In genomic region chr13:11511540-11512177, GRCm38 (mm10) we compare ENCODE assay signal across 17 mouse cellular contexts.
"Had no signal": no experiment of that assay in that cellular context is flagged by ENCODE, and none has a peak within 500 bp of the region (broad histone marks: within the 10 kb centered on the region; RNA-seq: fewer than 3 reads in every experiment).

No protein-coding gene starts in this region.

- DNase-seq: lung, adult 2 months; lung, postnatal 14 days; lung, postnatal 36 days; right cerebral cortex, postnatal 14 days; thymus, adult 2 months; thymus, postnatal 25 days; thymus, postnatal 4 days had no signal

- H3K27me3 ChIP-seq: lung, embryonic 15.5 days; megakaryocyte, embryonic 14.5 days; midbrain, embryonic 13.5 days; midbrain, embryonic 15.5 days; neural tube, embryonic 12.5 days; stomach, embryonic 15.5 days had no signal

- ATAC-seq: lung, postnatal 0 days; midbrain, embryonic 13.5 days; midbrain, embryonic 15.5 days had no signal

- H3K36me3 ChIP-seq: lung, embryonic 15.5 days; midbrain, embryonic 13.5 days; midbrain, embryonic 15.5 days; neural tube, embryonic 12.5 days; stomach, embryonic 15.5 days had no signal

- H3K4me3 ChIP-seq: lung, embryonic 15.5 days; megakaryocyte, embryonic 14.5 days; midbrain, embryonic 13.5 days; midbrain, embryonic 15.5 days; neural tube, embryonic 12.5 days; stomach, embryonic 15.5 days had no signal

- H3K4me2 ChIP-seq: lung, embryonic 15.5 days; midbrain, embryonic 11.5 days; midbrain, embryonic 13.5 days; midbrain, embryonic 15.5 days; neural tube, embryonic 12.5 days; stomach, embryonic 15.5 days had no signal

- H3K9me3 ChIP-seq: lung, embryonic 15.5 days; midbrain, embryonic 13.5 days; midbrain, embryonic 15.5 days; neural tube, embryonic 12.5 days; stomach, embryonic 15.5 days had no signal

- H3K27ac ChIP-seq: lung, embryonic 15.5 days; macrophage; midbrain, embryonic 13.5 days; midbrain, embryonic 15.5 days; neural tube, embryonic 12.5 days; stomach, embryonic 15.5 days; stomach, postnatal 0 days had no signal

- H3K9ac ChIP-seq: lung, embryonic 15.5 days; midbrain, embryonic 13.5 days; midbrain, embryonic 15.5 days; neural tube, embryonic 12.5 days; stomach, embryonic 15.5 days had no signal

- H3K4me1 ChIP-seq: lung, embryonic 15.5 days; megakaryocyte, embryonic 14.5 days; midbrain, embryonic 13.5 days; midbrain, embryonic 15.5 days; neural tube, embryonic 12.5 days; stomach, embryonic 15.5 days had no signal
